In the genomic region with DNA sequence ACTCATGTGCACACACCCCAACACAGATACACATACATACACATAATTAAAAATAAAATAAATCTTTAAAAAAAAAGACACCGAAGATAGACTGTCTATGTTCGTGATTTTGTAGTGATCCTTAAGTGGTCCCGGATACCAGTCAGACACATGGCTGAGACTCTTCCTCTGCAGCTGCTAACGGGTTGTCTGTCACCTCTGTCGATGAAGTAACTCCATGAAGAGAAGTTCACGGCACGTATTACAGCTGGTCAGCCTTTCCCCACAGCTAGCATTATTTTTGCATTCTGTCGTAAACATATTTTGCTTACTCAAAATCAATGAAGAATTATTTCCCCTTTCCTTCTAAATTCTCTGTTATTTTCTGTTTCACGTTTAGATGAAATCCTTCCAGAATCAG, we compare ENCODE assay signal across 22 mouse cellular contexts. TPM values are rescaled to one million over a fixed set of nuclear protein-coding genes. Genes with fewer than 3 reads are reported as not detected.
"Had no signal": no experiment of that assay in that cellular context is flagged by ENCODE, and none has a peak within 500 bp of the region (broad histone marks: within the 10 kb centered on the region; RNA-seq: fewer than 3 reads in every experiment).

No protein-coding gene starts in this region.

- H3K4me1 ChIP-seq: neural tube, embryonic 13.5 days; neural tube, embryonic 15.5 days; stomach, embryonic 15.5 days had no signal

- H3K27ac ChIP-seq: neural tube, embryonic 13.5 days; neural tube, embryonic 15.5 days; stomach, embryonic 15.5 days; stomach, postnatal 0 days had no signal

- DNase-seq: retina, postnatal 1 day; right cerebral cortex, adult 18-20 months; right cerebral cortex, postnatal 14 days; right cerebral cortex, postnatal 25 days; right cerebral cortex, postnatal 4 days; spleen, adult 18-20 months; thymus, adult 18-20 months; thymus, adult 2 months; thymus, postnatal 14 days; thymus, postnatal 25 days; thymus, postnatal 36 days; thymus, postnatal 4 days had no signal

- H3K36me3 ChIP-seq: neural tube, embryonic 13.5 days; neural tube, embryonic 15.5 days; stomach, embryonic 15.5 days had no signal

- H3K9me3 ChIP-seq: neural tube, embryonic 15.5 days; stomach, embryonic 15.5 days had no signal

- H3K9ac ChIP-seq: neural tube, embryonic 13.5 days; neural tube, embryonic 15.5 days; stomach, embryonic 15.5 days had no signal

- H3K27me3 ChIP-seq: neural tube, embryonic 13.5 days; neural tube, embryonic 15.5 days; stomach, embryonic 15.5 days had no signal

- H3K4me2 ChIP-seq: neural tube, embryonic 13.5 days; neural tube, embryonic 15.5 days; stomach, embryonic 15.5 days had no signal

- H3K4me3 ChIP-seq: neural tube, embryonic 13.5 days; neural tube, embryonic 15.5 days; stomach, embryonic 15.5 days had no signal

RNA-seq across cellular contexts. Expression of gene Pdcd1lg2, which starts 17.4 kb away (rescaled TPM):
- polyA plus RNA-seq: neural tube, embryonic 13.5 days; neural tube, embryonic 14.5 days; stomach, embryonic 14.5 days; stomach, embryonic 15.5 days; stomach, embryonic 16.5 days had no signal

RNA-seq across cellular contexts. Expression of gene Rln1, which starts 58.9 kb away (rescaled TPM):
- polyA plus RNA-seq: small intestine, adult 2 months; spleen, adult 2 months; stomach, embryonic 14.5 days; stomach, postnatal 0 days; testis, adult 2 months had no signal
